ENCODE assay signal across 13 mouse cellular contexts in genomic region chr8:8231308-8231985, GRCm38 (mm10).
DNase-seq lines count a peak whose midpoint lies in the region; ATAC-seq and TF ChIP-seq lines count a peak whose summit lies in the region.
"Had no signal": no experiment of that assay in that cellular context is flagged by ENCODE, and none has a peak within 500 bp of the region (broad histone marks: within the 10 kb centered on the region; RNA-seq: fewer than 3 reads in every experiment).

No protein-coding gene starts in this region.

- no peaks in the 10 kb centered on the region for H3K9me3 ChIP-seq in hindbrain, embryonic 12.5 days (replicated peaks)
- no peaks in the 10 kb centered on the region for H3K9me3 ChIP-seq in midbrain, postnatal 0 days (ENCODE audit: low read length)
- H3K9me3 ChIP-seq: G1E had no signal

- H3K9ac ChIP-seq in hindbrain, embryonic 12.5 days, result no peak overlapping the region
- no peak overlapping the region for H3K9ac ChIP-seq in midbrain, postnatal 0 days (replicated peaks; ENCODE audit: low read length, poor library complexity, severe bottlenecking)

- intact Hi-C loops in left cerebral cortex, postnatal 4 days (cut with DNase I), result loop anchor here (10.0 kb wide), 1 partner anchor 423 kb away; no protein-coding TSS in a partner anchor

- H3K4me1 ChIP-seq in hindbrain, embryonic 12.5 days, result peaks cover 5% of the 10 kb centered on the region; the same call in 1 of the 2 replicates
- no peaks in the 10 kb centered on the region for H3K4me1 ChIP-seq in midbrain, postnatal 0 days (ENCODE audit: insufficient read depth, low read length)

- no peak for TF ChIP-seq CTCF in midbrain, postnatal 0 days (IDR thresholded peaks at IDR 0.05)

- 50% methylated on average over 6 of the region's 6 CpGs for WGBS in hindbrain, embryonic 12.5 days
- WGBS in midbrain, postnatal 0 days, result 42% methylated on average over 6 of the region's 6 CpGs

- no peak overlapping the region for H3K4me3 ChIP-seq in hindbrain, embryonic 12.5 days
- no peak overlapping the region for H3K4me3 ChIP-seq in midbrain, postnatal 0 days (ENCODE audit: low read depth, low read length)

- peak; percentile 82 for ATAC-seq in hindbrain, embryonic 12.5 days (ENCODE audit: low FRiP score)
- peak; percentile 31; the same call in 1 of the 2 replicates for ATAC-seq in midbrain, postnatal 0 days (ENCODE audit: low FRiP score)
- ATAC-seq in erythroid progenitor cell, adult 5-6 weeks (replicated peaks; ENCODE audit: low FRiP score, poor library complexity, severe bottlenecking), result no peak

- no peak overlapping the region for H3K4me2 ChIP-seq in hindbrain, embryonic 12.5 days (replicated peaks)
- no peak overlapping the region for H3K4me2 ChIP-seq in midbrain, postnatal 0 days (ENCODE audit: low read depth, low read length, poor library complexity, severe bottlenecking)

- H3K27ac ChIP-seq in hindbrain, embryonic 12.5 days, result 0 out of 2 replicates have a peak overlapping the region, but pooled peaks have one; percentile 19
- 0 out of 2 replicates have a peak overlapping the region, but pooled peaks have one; percentile 27 for H3K27ac ChIP-seq in midbrain, postnatal 0 days (ENCODE audit: low read depth, low read length)

- peak; percentile 22 for DNase-seq in cerebellum, adult 11-12 months
- no peak for DNase-seq in cerebellum, adult 8-10 months
- peak; percentile 82 for DNase-seq in left cerebral cortex, postnatal 4 days
- DNase-seq in left cerebral cortex, adult 18-20 months (ENCODE audit: low spot score in 2 of 2), result no peak
- peak; percentile 83 for DNase-seq in midbrain, postnatal 0 days (ENCODE audit: low spot score)
- no peak for DNase-seq in spleen, adult 18-20 months
- DNase-seq: gastrocnemius, postnatal 25 days; heart, postnatal 36 days; liver; thymus, postnatal 4 days had no signal

- H3K27me3 ChIP-seq in hindbrain, embryonic 12.5 days, result no peaks in the 10 kb centered on the region
- no peaks in the 10 kb centered on the region for H3K27me3 ChIP-seq in midbrain, postnatal 0 days (ENCODE audit: insufficient read depth, low read length)

- H3K36me3 ChIP-seq in hindbrain, embryonic 12.5 days, result no peaks in the 10 kb centered on the region
- no peaks in the 10 kb centered on the region for H3K36me3 ChIP-seq in midbrain, postnatal 0 days (ENCODE audit: insufficient read depth, low read length)
- H3K36me3 ChIP-seq: G1E had no signal

Comparison
In these comparisons a context has a peak if more than half of its experiments do, and no peak if none do; other contexts are left out.
1. DNase-seq: peak in cerebellum, adult 11-12 months (single experiment), left cerebral cortex, postnatal 4 days (single experiment) and midbrain, postnatal 0 days (single experiment); none in cerebellum, adult 8-10 months (single experiment), left cerebral cortex, adult 18-20 months (0 of 2) and spleen, adult 18-20 months (0 of 2).